Mouse (Mus musculus) bone marrow macrophage, adult 2 months (primary cell): ENCODE results near the gene Acvr1b. TPM values are rescaled to one million over a fixed set of nuclear protein-coding genes. Genes with fewer than 3 reads are reported as not detected.

Experiments used
- H3K27ac ChIP-seq: 2 replicates; pipeline ENCODE4 v1.5.1; 2012; ENCODE audit warnings: low read depth, low read length; ENCODE audit not compliant: insufficient read depth
- H3K4me1 ChIP-seq: 2 replicates; pipeline ENCODE4 v1.6.1; 2012; ENCODE audit warnings: low read length; ENCODE audit not compliant: control insufficient read depth, insufficient read depth
- H3K4me3 ChIP-seq: 2 replicates; pipeline ENCODE4 v1.5.1; 2012; ENCODE audit warnings: mild to moderate bottlenecking, low read length, moderate library complexity; ENCODE audit not compliant: insufficient read depth
- CTCF ChIP-seq: IDR thresholded peaks from 2 replicates; pipeline ENCODE4 v1.5.1; 2012; ENCODE audit warnings: low read depth, mild to moderate bottlenecking, low read length, moderate library complexity
- POLR2A ChIP-seq: IDR thresholded peaks from 2 replicates; pipeline ENCODE4 v1.6.1; 2012; ENCODE audit warnings: mild to moderate bottlenecking, low read depth, low read length, borderline replicate concordance
- polyA plus RNA-seq: library from polyadenylated mRNA; stranded (reverse); fragments of >200 nt; gene quantifications from 2 replicates; pipeline ENCODE4 v1.2.4, GENCODE M21; 2012; ENCODE audit not compliant: missing spikeins, insufficient read depth, insufficient read length

Acvr1b gene
- polyA plus RNA-seq, 1 experiment = 22.3 TPM

DNA sequence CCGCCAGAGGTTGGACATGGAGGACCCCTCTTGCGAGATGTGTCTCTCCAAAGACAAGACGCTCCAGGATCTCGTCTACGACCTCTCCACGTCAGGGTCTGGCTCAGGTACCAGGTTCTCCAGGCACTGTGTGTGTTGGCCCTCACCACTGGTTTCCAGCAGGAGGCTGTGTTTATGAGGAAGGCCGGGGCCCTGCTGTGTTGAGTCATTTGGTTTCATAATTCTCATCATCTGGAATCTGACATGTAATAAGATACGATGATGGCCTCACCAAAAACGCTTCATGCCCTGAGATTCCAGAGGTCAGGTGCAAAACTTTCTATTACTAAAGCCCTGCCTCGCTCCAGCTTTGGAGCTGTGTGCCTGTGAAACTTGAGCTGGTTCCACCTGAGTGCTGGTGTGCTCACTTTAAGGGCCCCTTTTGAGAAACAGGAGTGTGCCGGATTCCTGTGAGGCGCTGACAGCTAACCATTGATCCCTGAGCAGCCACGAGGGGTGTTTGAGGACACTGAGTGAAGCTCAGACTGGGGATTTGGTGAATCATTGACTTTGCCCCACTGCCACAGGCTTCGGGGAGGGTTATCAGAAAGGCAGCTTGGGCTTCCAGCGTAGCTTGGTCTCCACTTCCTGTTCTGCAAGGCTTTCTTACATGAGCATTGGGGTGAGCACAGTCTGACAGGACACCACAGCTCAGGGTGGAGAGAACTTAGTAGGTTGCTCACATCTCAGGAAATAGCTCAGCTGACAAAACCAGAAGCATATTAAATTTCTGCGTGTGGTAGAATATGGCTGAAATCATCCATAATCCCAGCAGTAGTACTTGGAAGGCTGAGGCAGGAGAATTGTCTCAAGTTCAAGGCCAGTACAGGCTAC, 21.3 kb downstream of the Acvr1b start:
- Histone ChIP-seq H3K4me1 (peaks cover 41% of the 10 kb centered on the region), H3K4me3 (no peak overlapping the region), H3K27ac (no peak overlapping the region)
- TF ChIP-seq POLR2A = no peak
- no peak for TF ChIP-seq CTCF

DNA sequence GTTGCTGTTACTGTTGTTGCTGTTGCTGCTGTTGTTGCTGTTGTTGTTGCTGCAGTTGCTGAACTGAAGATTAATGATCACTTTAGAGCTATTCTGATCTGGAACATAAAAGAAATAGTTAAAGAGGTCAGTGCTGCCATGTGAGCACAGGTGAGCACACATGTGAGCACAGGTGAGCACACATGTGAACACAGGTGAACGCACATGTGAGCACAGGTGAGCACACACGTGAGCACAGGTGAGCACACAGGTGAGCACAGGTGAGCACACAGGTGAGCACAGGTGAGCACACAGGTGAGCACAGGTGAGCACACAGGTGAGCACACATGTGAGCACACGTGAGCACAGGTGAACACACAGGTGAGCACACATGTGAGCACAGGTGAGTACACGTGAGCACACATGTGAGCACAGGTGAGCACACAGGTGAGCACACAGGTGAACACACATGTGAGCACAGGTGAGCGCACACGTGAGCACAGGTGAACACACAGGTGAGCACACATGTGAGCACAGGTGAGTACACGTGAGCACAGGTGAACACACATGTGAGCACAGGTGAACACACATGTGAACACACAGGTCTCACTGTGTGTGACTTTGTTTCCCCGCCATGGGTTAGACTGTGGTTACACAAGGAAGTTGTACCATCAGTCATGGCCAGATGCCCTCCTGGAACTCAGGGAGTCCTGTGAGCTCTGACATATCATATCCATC, 22.4 kb downstream of the Acvr1b start:
- H3K4me1 ChIP-seq = peaks cover 35% of the 10 kb centered on the region
- no peak overlapping the region for H3K27ac ChIP-seq
- TF ChIP-seq CTCF = no peak
- no peak for TF ChIP-seq POLR2A
- H3K4me3 ChIP-seq = no peak overlapping the region

DNA sequence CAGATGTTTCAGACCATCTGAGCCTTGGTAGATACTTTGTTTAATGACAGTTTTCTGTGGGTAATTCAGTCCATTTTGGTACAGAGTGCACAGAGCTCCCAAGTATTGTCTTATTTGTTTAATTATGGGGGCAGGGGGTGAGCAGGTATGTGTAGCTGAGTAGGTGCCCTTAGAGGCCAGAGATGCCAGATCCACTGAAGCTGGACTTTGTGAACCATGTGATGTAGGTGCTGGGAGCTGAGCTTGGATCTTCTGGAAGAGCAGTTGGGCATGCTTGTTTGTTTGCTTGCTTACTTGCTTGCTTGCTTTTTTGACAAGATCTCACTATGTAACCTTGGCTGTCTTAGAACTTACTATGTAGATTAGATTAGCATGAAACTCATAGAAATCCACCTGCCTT, 23.1 kb downstream of the Acvr1b start:
- Histone ChIP-seq H3K4me3 (no peak overlapping the region), H3K4me1 (peaks cover 30% of the 10 kb centered on the region), H3K27ac (no peak overlapping the region)
- TF ChIP-seq CTCF (no peak), POLR2A (no peak)

DNA sequence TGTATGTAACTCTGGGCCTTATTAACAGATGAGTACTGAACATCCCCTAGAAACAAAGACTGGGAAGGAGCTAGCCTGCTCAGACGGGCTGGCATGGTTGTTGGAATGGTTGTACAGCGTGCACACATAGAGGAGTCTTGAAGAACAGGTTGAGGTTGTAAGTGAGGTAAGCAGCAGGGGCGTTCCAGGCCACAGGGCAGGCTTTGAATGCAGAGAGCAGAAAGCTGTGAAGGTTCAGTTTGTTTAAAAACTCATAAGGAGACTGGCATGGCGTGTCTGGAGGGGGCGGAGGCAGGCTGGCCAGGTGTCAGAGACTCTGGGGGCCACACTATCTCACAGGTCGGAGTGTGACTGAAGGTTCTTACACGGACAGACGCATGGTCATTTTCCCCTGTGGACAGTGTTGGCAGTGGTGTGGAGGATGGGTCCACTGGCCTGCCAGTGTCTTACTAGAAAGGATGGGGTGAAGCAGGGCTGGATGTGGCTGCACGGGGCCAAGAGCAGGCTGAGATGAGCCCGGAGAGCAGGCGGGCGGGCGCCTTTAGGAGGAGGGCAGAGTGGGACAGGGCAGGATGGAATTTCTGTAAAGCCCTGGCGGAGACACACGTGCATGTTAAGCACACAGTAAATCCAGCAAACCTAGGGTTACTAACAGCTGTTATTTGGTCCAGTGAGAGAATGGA, 23.8 kb downstream of the Acvr1b start:
- no peak overlapping the region for H3K4me3 ChIP-seq
- TF ChIP-seq POLR2A = no peak
- TF ChIP-seq CTCF = no peak
- peaks cover 23% of the 10 kb centered on the region for H3K4me1 ChIP-seq
- H3K27ac ChIP-seq = no peak overlapping the region

DNA sequence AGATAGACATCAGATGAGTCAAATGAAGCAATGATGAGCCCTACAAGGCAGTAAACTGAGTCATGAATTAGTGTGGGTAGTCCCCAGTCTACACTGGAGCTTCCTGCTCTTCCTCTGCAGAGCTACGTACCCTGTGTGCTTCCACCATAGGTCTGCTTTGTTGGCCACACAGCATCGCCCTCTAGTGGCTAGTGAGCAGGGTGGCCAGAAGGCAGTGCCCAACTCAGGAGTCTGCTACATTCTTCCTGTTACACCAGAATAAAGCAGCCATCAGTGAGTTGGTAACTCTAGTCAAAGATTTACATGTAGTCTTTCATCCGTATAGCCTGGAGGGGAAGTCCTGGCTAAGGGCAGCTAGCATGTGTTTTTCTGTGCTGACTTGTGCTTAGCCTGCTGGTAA, 24.4 kb downstream of the Acvr1b start:
- H3K4me1 ChIP-seq = peaks cover 20% of the 10 kb centered on the region
- H3K27ac ChIP-seq = no peak overlapping the region
- TF ChIP-seq CTCF (peak; percentile 83), POLR2A (no peak)
- H3K4me3 ChIP-seq = no peak overlapping the region

DNA sequence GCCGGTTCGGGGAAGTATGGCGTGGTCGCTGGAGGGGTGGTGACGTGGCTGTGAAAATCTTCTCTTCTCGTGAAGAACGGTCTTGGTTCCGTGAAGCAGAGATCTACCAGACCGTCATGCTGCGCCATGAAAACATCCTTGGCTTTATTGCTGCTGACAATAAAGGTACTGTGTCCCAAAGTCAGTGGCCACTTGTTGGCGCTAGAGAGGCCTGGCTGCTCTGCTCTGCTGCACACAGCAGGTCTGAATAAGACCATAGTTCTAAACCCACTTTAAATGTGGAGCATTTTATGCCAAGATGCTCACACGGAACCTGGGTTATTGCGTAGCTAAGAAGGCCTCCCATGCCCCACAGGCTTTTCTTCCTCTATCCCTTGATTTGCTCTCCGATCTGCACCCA, 25.0 kb downstream of the Acvr1b start:
- peaks cover 17% of the 10 kb centered on the region for H3K4me1 ChIP-seq
- H3K27ac ChIP-seq = no peak overlapping the region
- TF ChIP-seq POLR2A (no peak), CTCF (no peak)
- H3K4me3 ChIP-seq = no peak overlapping the region

DNA sequence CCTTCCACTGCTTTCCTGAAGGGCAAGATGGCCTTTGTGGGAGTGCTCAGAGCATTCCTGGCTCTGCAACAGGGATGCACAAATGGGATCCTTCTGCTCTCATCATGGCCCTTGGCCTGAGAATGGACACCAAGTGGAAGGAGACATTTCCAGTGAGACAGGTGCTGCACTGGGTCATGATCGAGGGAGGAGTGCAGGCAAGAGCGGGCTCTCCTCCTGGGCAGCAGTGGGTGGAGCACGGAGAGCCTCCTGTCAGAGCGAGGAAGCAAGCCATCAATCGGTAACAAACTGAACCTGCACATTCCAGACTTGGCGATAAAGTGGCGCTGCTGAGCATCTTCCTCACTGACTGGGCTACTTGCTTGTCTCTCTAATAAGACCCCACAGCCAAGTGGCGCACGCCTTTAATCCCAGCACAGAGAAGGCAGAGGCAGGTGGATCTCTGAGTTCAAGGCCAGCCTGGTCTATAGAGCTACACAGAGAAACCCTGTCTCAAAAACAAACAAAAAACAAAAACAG, 27.0 kb downstream of the Acvr1b start:
- Histone ChIP-seq H3K4me3 (no peak overlapping the region), H3K4me1 (peaks cover 3% of the 10 kb centered on the region), H3K27ac (no peak overlapping the region)
- TF ChIP-seq POLR2A (no peak), CTCF (no peak)

DNA sequence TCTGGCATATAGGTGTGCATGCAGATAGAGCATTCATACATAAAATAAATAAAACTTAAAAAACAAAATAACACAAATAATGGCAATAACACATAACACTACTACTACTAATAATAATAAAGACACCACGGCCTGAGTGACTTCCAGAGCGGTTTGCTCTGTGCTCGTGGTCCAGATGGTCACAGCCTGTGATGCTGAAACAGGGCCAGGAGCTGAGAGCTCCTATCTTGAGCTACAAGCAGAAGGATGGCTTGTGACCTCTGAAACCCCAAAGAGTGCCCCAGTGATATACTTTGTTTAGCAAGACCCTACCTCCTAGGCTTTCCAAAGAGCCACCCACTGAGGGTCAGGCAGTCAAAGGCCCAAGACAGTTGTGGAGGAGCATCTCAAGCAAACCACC, 27.5 kb downstream of the Acvr1b start:
- H3K27ac ChIP-seq = no peak overlapping the region
- no peak for TF ChIP-seq POLR2A
- no peak for TF ChIP-seq CTCF
- H3K4me3 ChIP-seq = no peak overlapping the region
- no peaks in the 10 kb centered on the region for H3K4me1 ChIP-seq

DNA sequence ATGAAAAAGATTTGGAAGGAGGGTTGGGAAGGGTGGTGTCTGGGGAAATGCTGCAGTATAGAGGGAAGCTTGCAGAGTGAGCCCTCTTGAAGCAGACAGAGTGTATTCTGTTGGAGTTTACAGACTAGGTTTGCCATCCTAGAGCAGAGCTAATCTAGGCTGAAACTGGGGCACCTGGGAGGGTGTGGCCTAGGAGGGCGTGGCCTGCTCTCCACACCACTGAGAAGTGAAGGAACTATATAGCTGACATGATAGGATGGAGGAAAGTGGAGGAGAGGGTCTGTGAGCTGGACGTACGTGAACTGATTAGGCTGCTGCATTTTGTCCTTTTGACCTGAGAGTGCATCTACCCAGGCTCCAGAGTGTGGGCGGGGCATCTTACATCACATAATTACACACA, 29.8 kb downstream of the Acvr1b start:
- Histone ChIP-seq H3K4me1 (no peaks in the 10 kb centered on the region), H3K27ac (no peak overlapping the region), H3K4me3 (no peak overlapping the region)
- TF ChIP-seq POLR2A = no peak
- TF ChIP-seq CTCF = no peak
